Mouse (Mus musculus): ENCODE results near the gene Cdk9.
A peak's percentile ranks its signal among the peaks of the same experiment; 100 is the strongest.

The Cdk9 gene

DNA sequence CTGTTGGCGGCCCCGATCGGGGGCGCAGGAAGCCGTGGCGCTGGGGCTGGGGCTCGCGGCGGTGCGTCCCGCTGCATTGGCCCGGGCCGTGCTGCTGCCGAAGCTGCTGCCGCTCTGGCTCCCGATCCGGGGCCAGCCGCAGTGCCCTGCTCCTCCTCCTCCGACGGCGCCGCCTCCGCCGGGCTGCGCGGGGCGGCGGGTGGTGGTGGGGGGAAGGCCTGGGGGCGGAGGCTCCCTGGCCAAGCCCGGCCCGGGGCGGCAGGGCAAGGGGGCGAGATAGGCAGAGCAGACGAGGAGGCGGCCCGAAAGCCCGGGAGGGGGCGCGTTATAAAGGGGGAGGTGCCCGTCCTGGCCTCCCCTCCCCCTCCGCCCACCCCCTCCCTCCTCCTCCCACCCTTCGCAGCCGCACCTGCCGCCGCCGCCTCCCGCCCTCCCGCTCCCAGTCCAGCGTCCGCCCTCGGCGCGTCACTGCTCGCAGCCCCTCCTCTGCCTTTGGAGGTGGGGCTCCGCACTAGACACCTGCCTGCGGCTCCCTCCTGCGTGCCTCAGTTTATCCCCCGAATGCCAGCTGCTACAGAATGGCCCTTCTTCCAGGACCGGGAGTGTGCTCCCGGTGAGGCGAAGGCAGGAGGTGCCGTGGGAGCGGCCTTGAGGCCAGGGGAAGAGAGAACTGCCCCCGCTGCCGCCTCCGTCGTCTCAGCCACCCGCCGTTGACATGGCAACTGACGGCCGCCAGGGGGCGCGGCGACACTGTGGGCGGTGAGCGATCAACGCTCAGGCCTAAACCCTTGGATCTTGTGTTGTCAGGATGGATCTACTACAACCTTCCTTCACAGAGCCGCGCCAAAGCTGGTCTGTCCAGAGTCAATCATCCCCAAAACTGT lies at the start of gene Cdk9:
Gene Cdk9, minus strand, starts transcription at position 143 of the 884 bp plus-strand sequence.
- peak; percentile 94 for DNase-seq

DNA sequence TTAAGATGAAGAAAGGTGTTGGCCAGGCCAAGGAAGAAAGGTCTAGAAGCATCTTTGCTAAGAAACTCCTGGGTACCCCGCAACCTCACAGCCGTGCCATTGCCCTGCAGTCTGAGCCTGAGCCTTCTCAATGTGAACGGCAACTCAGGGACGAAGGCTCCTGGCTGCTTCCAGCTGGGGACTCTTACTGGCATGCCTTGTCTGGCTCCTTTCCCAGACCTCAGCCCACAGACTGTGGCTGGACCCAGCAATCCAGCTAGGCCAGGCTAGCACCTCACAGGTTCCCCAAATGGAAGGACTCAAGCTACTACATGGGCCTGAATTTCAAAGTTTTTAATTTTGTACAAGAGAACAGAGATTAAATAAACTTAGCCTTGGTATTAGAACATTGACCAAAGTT lies 49.0 kb upstream of the Cdk9 start:
- no peak for DNase-seq

GRCm38 (mm10) chr2:32761361-32761760 lies 48.5 kb upstream of the Cdk9 start:
- DNase-seq = no peak

DNA sequence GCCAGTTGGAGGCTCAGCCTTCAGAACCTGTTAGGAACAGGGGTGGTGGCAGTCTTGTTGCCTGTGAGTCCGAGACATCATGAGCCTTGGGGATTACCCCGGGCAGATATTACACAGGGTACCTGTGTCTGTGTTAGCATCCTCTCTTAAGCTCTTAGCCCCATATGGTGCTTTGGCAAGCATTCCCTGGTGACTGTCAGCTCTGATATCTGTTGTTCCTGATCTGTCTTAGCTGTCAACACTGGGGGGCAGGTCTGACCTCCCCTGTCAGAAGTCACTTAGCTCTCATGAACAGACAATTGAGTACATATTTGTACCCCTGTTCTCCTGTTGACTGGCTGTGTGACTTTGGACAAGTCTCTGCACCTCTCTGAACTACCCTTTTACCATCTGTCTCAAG lies 46.1 kb upstream of the Cdk9 start:
- no peak for DNase-seq

DNA sequence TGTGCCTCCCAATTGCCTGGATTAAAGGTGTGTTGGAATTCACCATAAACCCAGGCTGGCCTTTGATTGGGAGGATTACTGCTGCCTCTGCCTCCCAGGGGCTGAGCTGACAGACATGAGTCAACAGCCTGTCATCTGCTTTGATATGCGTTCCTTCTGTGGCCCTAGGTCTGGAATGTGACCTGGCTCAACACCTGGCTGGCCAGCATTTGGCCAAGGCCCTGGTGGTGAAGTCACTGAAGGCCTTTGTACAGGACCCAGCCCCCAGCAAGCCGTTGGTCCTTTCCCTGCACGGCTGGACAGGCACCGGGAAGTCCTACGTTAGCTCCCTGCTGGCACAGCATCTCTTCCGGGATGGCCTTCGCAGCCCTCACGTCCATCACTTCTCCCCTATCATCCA lies 45.6 kb upstream of the Cdk9 start:
- no peak for DNase-seq

GRCm38 (mm10) chr2:32757056-32757845 lies 44.4 kb upstream of the Cdk9 start, which contains the start of gene Tor2a:
Gene Tor2a, plus strand, starts transcription at chr2:32757234.
- DNase-seq = peak; percentile 98

- DNase-seq = no peak
Measured at GRCm38 (mm10) chr2:32756674-32757055, 43.8 kb upstream of the Cdk9 start.

DNA sequence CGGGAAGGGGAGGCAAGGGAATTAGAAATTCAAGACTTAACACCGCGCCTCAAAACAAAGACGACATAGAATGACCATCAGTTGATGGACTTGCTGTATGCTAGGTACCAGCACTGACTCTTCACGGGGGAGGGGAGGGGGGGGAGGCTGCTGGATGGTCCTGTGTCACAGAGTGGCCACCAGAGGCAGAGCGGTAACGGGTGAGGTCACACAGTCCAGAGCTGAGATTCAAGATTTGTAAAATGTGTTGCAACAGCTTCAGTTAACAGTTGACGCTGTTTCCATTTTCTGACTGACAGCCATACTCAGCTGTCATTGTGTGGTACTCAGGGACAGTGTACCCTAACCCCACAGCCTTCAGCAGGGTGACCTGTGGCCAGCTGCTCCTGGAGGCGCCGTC lies 39.3 kb upstream of the Cdk9 start:
- DNase-seq = no peak

GRCm38 (mm10) chr2:32751665-32752033 lies 38.8 kb upstream of the Cdk9 start:
- DNase-seq = no peak

DNA sequence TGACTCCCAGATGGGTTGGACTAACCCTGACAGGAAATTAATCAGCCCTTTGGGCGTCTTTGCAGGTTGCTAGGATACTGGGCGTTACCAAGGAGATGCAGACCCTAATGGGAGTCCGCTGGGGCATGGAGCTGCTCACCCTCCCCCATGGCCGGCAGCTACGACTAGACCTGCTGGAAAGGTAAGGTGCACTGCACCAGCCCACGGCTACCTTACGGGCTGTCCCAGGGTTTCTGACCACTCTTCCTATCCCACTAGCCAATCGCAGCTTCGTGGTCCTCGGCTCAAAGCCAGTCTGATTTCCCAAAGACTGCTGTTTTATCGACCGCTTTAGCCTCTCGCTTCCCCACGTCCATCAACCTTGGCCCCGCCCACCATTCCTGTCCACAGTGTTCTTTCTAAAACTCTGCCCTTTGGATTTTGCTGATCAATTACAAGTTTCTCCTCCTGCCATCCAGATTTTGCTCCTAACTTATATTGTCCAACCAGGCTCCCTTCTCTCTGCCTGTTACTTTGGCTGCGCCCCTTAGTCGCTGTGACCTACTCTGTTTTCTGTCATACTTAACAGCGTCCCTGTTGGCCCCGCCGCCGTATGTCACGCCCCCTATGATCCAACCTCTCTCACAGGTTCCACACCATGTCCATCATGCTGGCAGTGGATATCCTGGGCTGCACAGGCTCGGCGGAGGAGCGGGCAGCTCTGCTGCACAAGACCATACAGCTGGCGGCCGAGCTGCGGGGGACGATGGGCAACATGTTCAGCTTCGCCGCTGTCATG lies 38.2 kb upstream of the Cdk9 start:
- DNase-seq = no peak

DNA sequence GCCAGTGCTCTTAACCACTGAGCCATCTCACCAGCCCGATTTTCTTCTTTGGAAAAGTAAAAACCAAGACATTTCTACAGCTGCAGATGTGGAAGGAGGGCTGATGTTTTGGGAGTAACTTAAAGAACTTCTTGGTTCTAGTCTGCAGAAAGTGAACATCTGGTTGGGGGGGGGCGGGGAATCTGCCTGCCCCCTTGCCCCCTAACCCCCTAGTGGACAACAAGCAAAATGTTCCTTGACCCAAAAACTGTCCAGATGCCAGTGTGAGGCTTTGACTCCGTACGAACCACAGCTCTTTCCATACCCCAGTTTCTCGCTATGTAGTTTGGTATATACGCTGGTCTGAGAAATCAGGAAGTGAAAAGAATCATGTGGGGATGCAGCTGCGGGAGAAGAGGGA lies 37.3 kb upstream of the Cdk9 start:
- DNase-seq = no peak

GRCm38 (mm10) chr2:32749082-32749481 lies 36.2 kb upstream of the Cdk9 start:
- no peak for DNase-seq

- no peak for DNase-seq
Measured at GRCm38 (mm10) chr2:32744272-32744982, 31.6 kb upstream of the Cdk9 start.

DNA sequence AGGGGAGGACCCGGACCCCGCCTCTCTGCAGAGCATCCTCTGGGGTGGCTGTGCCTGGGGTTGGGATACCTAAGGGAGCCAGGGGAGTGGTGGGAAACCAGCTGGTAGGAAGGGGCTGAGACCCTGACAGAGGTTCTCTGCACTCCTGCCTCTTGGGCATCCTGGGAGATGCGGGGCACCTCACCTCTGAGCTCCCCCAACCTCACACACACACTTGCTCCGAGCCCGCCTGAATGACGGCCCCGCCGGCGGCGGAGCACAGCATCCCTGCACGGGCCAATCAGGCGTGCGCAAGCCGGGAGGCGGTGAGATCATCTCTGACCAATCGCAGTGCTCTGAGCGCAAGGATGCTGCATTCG lies 29.3 kb upstream of the Cdk9 start:
- DNase-seq = no peak

DNA sequence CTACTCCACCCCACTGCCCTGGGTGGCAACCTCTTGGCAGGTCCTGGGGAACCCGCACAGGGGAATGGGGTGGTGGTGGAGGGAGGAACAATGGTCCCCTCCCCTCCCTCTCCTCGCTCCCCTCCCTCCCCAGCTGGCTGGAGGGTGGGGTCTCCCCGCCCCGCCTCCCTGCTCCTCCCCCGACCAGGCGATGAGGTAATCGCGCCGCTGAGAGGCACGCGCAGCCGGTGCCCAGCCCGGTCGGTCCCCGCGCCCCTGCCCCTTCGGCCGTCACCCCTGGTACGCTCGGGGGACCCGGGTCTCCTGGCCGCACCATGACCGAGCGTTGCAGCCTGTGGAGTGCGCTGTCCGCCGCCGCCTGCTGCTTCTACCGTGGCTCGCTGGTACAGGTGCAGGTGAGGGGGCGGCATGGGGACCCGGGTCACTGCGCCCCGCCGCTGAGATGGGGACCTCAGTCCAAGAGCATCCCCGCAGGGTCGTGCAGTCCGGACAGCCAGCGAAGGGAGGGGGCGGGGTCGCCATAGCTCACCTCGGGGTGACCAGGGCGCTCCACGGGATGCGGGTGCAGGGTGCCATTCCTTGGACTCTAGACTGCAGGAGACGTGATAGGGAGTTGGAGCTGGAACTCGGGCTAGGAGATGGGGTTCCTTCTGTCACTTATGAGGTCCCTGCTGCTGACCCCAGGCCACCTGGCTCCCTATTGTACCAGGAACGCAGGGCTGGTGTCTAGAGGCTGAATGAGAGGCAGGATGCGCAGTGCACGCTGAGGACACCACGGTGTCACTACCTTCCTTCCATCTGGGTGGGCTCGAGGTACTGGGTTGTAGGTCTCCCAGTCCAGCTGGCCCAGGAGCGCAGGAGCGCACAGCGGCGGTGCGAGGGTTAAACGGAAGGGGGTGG lies 28.6 kb upstream of the Cdk9 start:
- DNase-seq = no peak

DNA sequence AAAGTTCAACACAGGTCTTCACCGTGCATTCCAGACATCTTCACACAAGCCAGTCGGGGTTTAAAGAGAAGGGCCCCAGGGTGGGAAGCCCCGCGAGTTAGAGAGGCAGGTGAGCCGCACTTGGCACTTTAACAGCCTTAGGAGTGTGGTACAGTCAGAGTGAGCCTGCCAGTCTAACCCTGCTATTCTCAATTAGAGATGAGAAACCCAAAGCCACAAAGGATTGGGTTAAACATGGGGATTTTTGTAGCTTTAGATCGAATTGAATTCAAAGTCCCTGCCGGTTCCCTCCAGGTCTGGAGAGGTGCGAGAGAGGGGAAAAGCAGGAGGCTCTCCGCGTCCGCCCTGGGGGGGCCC lies 28.0 kb upstream of the Cdk9 start, which contains the start of gene 6330409D20Rik:
Gene 6330409D20Rik, minus strand, starts transcription at position 101 of the 357 bp plus-strand sequence.
- DNase-seq = no peak

DNA sequence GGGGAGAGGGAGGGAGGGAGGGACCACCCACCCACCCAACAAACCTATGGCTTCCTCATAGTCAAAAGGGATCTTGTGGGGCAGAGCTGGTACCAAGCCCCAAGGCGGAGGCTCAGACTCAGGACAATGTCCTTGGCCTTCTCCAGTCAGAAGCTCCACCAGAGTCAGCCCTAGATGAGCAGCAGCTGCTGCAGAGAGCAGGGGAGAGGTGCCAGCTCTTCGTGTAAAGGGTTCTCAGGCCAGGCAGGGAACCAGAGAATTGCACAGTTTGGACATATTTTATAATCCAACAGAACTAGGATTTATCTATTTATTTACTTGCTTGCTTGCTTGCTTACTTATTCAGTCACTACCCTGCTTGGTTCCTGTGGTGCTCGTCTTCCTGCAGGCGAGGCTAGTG lies 26.4 kb upstream of the Cdk9 start:
- no peak for DNase-seq

GRCm38 (mm10) chr2:32737008-32737407 lies 24.1 kb upstream of the Cdk9 start:
- DNase-seq = no peak

DNA sequence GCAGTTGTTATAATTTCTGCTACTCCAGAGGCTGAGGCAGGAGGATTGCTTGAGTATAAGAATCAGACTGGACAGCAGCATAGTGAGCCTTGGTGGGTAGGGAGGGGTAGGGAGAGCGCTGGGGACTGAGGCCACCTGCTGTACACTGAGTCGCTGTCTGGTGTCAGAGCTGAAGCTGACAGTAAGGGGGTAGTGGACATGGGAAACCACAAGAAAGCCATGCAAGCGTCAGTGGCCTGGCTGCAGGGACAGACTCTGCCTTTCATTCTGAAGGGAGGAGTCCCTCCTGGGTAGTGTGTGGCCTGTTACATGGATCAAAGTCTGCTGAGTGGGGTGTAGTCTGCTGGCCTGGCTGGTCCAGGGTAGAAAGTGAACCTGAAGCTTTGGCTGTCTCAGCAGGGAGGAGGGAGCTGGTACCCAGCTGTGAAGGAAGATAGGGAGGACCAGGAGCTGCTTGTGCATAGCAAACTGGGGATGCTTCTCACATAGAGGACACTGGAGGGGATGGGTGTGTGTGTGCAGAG lies 23.5 kb upstream of the Cdk9 start:
- DNase-seq = no peak

DNA sequence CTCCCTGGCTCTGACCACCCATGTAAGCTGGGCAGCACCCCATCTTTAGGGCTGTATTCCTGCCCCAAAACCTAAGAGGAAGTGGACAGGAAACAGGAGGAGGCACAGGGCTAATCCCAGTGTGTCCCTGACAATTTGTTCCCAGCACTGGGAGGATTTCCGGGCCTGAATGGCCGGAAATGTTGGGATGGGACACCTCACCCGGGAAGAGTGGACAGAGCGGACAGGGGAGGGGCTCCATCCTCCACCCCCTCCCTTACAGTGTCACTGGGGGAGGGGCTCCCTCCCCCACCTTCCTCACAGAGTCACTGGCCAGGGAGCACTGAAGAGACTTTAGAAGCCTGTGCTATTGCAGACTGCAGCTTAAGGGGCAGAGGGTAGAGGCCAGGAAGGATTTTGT lies 22.1 kb upstream of the Cdk9 start:
- no peak for DNase-seq

- no peak for DNase-seq
Measured at GRCm38 (mm10) chr2:32734480-32734879, 21.6 kb upstream of the Cdk9 start.
